Mouse (Mus musculus) stomach, postnatal 0 days (tissue): ENCODE measurements around the gene Hvcn1.

Experiments used
- CTCF ChIP-seq: IDR thresholded peaks from 2 replicates; pipeline ENCODE4 v1.5.1; 2016; ENCODE audit warnings: antibody characterized with exemption, low read depth, mild to moderate bottlenecking, moderate library complexity
- EP300 ChIP-seq: optimal IDR thresholded peaks from 2 replicates; pipeline ENCODE3; 2016; ENCODE audit warnings: antibody characterized with exemption

GRCm38 (mm10) chr5:122204180-122204579 is 2.4 kb upstream of the Hvcn1 start:
- TF ChIP-seq CTCF, result no peak
- TF ChIP-seq EP300, result no peak
